Mouse (Mus musculus): ENCODE results near the gene Nim1k.
"Not testable (repeated sequence)": the region's sequence is repeated elsewhere in the genome, so short reads cannot be mapped to it uniquely, and the experiment has no call there.

Nim1k gene

DNA sequence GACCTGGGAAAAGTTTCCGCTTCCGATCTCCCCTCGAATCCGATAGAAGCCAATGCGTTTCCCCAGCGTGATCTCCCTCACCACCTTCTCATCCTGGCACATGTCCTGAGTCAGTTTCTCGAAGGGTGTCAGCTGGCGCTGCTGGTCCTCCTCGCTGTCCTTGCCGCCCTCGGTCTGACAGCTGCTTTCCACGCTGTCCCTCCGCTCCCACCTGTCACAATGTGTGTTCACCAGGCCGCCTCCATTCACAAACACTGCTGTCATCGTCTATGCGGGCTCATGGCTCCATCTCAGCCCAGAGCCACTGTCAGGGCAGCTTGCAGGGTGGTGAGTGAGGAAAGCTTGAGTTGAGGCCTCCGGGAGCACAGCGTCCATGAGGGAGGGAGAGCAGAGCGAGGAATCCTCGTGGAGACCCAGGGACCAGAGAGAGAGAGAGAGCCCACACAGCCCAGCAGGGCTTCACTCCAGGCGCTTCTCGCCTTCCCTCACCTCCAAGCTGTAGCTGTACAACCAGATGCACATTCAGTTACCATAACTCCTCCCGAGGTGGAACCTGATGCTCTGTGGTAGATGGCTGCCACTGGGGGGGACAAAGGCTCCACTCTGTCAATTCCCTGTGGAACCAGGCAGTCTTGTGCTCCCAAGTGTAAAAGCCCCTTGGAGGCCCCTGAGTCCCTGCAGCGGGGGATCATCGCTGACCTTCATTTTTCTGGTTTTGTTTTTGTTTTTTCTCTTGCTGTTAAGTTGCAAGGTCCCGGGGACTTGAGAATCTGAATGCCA is 27.9 kb downstream of the Nim1k start:
- DNase-seq (ENCODE audit: low read depth): no peak

DNA sequence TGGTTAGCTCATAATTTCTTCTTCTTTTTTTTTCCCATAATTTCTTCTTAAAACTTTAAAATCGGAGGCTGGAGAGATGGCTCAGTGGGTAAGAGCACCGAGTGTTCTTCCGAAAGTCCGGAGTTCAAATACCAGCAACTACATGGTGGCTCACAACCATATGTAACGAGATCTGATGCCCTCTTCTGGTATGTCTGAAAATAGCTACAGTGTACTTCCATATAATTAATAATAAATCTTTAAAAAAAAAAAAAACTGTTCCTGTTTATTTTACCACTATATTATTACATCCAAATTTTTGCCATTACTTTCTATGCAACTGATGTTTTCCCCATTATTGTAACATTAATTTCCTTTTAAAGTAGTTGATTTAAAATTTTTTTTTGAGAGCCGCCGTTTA is 31.1 kb downstream of the Nim1k start:
- DNase-seq (ENCODE audit: low read depth): no peak

DNA sequence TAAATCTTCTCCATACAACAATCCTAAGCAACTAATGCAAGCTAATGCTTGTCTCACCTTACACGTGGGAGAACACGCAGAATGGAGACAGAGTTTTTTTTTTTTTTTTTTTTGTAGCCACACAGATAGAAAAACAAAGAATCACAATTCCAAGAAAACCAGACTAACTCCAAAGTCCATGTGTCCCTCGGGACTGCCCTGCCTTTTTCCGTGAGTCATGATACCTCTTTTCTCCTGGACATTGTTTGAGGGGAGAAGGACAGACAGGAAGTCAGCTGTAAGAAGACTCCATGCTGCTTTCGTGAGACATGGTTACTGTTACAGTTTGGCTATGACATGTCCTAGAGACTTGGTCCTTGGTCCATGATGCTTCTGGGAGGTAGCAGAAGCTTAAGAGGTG is 32.3 kb downstream of the Nim1k start:
- no peak for DNase-seq (ENCODE audit: low read depth)

DNA sequence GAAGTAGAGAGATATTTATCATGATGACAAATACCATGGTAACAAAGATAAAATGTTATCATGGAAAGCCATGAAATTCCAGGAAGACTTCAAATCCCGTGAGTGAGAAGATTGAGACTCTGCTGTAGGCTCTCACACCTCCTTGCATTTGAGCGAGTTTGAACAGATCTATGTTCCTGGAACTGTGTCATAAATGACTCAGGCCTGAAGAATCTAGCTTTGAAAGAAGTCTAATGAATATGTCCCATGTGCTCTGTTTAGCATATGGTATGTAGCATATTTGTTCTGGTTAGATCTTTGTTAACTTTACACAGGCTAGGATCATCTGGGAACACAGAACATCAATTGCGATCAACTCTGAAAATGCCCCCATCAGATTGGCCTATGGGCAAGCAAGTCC is 33.2 kb downstream of the Nim1k start:
- DNase-seq (ENCODE audit: low read depth): no peak

DNA sequence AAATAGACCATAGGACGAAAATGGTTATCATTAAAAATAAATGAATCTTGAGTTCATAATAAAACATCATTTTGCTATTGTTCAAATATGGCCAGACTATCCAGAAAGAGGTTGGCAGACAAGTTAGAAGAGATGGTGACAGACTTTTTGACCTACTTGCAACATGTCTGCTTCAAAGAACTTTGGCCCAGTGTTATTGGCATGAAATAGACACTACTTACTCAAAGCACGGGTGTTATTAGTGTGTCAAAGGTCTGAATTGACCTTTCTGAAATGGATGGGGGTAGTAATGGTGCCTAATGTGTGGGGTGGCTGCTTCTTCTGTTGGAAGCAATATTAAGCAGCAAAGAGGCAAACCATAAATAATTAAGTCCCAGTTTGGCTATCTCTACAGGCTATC is 39.6 kb downstream of the Nim1k start:
- DNase-seq (ENCODE audit: low read depth): no peak

DNA sequence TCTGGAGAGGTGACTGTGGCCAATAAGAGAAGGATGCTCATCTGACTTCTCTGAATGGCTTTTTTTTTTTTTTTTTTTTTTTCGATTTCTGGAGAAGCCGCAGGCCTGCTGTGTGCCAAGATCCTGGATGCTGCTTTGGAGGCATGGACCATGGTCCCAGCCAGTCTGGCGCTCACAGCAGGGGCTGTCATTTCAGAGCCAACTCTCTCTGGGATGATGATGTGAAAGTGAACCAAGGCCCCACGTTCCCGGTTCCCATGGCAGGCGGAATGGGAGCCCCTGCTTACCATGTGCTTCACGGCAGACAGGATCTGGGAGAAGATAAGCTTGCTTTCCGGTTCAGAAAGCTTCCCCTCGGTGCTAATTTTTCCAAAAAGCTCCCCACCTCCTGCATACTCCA is 41.9 kb downstream of the Nim1k start:
- no peak for DNase-seq (ENCODE audit: low read depth)

DNA sequence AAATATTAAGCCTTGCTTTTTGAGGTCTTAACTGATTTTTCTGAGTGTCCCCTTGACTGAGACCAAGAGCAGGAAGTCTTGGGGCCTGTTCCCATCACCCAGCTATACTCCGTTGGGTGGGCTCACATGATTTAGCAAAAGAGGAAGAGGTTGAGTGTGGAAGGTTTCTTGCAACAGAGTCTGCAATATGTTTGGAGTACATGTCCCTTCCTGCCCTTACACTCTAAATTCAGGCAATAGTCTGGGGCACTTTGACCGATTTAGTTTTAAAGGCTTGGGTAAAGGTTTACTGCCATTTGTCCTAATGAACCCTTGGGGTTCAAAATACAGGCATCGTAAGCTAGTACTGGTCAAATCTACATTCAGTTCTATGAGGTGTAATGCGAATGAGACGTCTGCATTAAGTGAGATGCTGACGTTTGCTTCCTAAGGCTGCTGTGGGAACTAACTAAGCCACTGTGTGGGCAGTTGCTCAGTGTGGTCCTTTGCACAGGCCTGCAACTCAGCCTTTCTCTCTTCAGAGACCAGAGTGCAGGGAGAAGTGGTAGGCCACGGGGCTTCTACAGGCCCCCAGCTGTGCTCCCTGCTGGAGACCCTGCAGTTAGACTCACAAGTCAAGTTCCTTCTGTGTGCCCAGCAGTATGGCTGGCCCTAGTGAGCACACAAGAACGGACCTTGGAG is 42.4 kb downstream of the Nim1k start:
- DNase-seq (ENCODE audit: low read depth): no peak

DNA sequence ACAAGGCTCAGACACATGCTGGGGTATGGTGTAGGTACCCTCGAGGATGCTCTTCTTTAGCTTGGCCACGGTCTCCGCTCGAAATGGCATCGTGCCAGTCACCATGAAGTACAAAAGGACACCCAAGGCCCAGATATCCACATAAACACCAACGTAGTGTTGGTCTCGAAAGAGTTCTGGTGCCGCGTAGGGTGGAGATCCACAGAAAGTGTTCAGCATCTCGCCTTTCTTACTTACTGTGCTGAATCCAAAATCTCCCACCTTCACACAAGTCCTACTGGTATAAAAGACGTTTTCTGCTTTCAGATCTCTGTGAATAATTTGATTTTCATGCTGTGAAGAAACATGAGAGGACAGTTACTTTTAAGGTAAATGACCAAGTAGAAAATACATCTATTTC is 43.2 kb downstream of the Nim1k start:
- no peak for DNase-seq (ENCODE audit: low read depth)

DNA sequence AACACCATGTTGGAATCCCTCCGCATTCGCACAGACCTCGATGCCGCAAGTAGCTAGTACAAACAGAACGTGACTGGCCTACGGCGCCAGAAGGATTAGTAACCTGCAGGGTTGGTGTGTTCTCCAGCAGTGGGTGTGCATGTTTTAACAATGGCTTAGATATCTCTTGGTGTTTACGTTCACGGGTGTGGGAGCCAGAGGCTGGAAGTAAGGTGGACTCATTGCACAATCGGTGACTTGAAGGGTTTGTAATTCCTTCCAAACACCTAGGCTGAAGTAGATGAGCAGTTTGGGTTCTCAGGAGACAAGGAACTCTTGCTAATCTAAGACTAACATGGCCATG is 45.4 kb downstream of the Nim1k start:
- DNase-seq (ENCODE audit: low read depth): no peak

DNA sequence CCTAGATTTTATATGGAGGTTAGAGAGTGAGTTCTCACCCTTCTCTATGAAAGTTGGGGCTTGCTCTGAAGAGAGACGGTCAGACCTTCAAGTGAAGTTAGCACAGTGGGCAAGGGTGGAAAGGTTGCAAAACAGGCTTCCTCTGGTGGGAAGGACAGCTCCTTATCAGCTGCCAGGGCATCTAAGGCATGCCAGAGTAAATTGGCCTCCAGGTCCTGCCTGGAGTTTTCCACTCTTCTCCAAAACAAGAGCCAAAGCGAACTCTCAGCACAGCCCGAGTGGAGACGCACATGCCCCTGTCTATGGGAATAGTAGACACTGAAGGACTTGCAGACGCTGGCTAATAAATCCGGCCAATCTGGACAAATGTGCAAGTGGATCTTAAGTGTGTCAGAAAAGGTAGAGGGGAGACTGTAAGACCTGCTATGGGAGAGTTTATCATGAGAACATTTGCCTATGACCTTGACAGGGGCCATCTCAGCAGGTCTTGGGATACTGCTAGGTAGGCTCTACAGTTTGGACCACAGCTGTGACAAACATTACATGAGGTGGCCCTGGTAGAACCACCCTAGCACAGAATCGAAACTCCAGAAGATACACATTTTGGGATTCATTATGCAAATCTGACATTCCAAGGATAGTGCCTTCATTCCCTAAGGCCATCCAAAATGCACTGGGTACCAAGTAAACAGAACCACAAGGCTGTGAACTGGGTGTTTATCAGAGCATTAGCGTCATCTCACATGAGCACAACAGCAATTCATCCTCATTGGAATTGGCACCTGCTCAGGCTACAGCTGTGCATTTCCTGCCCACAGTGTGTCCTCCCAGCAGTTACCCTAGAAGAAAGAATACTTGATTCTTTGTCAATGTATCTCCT is 46.1 kb downstream of the Nim1k start:
- no peak for DNase-seq (ENCODE audit: low read depth)

DNA sequence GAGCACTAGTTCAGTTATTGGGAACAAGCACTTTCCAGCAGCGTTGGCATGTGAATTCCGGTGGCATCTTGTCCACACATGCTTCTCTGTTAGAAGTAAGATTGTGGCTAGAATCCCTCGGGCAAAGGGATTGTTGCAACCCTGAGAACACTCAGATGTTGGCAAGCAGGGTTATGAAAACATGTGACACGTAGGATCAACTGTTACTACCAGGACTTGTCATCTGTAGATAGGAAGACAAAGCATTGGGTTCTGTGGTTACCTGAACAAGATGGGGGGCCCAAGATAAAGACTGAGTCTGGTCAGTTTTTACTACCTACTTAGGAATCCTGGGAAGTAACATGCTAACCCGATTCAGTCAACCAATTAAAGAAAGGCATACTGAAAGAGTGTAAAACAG is 46.7 kb downstream of the Nim1k start:
- DNase-seq (ENCODE audit: low read depth): no peak

DNA sequence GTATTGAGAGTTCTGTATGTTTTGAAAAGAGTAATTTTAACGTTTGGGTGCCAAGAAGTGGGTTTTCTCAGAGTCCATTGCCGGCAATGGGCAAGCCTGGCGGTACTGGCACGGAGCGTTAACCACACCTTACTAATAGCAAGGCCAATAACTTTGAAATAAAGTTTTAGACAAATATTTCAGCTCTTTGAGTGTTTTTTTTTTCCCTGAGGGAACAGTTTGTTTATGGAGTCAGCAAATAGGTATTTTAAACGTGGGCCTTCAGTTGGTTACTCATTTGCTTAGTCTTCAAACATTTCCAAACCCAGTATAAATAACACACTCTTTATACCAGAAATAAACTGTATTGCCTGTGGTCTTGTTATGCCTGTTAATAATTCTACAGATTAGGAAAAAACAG is 47.8 kb downstream of the Nim1k start:
- no peak for DNase-seq (ENCODE audit: low read depth)

DNA sequence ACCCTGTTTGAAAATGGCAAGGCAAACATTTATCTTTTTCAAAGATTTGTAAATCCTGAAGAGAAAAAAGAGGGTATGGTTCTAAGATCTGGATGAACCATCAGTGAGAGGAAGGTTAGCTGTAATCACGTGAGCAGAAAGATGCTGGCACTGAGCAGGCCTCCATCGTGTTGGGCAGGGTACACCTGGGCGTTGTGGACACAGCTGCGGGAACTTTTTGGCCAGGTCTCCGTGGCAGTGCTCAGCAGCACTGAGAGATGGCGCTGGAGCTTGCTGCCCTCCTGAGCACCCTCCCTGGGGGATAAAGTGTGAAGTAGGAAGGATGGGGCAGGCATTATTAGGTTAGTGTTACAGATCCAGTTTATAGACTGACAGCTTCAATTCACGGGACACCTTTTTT is 48.7 kb downstream of the Nim1k start:
- DNase-seq (ENCODE audit: low read depth): no peak

DNA sequence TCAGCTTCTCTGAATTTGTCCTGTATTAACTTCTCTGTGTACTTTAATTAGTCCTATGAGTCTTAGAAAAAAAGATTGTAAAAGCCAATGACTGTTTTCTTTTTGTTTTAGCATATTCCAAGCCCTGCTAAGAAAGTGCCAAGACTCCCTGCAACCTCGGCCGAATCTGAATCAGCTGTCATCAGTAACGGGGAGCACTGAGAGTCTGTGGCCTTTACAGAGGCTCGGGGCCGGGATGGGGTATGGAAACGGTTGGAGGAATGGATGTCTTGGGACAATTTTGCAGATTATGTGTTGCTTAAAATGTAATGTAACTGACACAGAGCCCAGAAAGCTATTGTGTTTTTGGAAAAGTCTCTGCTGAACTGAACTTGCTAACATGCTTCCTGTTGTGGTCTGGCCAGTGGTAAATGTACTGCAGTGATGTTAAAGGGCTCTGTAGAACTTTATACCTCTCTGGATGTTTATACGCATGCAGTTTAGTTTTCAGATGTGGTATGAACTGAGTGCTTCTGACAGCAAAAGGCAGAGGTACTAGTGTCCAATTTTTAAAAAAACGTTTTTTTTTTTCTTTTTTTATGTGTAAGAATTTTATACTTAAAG is 49.3 kb downstream of the Nim1k start:
- not testable (repeated sequence) for DNase-seq (ENCODE audit: low read depth)

DNA sequence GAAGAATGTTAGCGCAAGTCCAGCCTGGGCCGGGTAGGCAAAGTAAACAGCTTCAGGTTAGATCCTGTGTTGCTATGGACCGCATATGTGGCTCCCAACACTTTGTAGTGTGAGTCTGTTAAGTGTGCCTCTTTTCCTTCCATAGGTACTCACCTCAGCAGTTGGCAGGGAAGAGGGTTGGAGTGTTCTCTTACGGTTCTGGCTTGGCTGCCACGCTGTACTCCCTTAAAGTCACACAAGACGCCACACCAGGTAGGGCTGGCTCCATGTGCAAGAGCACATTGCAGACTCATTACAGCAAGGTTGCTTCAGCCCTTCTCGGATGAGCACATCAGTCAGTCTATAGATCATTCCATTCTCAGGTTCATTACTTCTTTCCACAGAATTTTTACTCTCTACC is 51.4 kb downstream of the Nim1k start:
- no peak for DNase-seq (ENCODE audit: low read depth)

DNA sequence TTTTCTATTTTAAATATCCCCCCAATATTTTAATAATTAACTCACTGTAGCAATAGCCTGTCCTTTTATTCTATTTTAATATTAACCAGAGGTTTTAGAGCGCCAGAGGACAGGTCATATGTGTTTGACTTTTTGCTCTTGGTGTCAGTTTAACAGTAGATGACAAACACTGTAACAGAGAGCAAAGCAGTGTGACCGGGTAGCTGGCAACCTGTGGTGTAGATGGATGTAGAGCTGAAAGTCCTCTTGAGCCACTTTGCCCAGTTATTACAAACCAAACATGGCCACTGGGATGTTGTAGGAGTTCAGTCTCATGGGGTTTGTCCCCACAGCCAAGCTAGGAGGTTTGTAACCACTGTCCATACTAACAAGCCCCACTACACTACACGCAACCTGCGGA is 57.2 kb downstream of the Nim1k start:
- DNase-seq (ENCODE audit: low read depth): no peak

DNA sequence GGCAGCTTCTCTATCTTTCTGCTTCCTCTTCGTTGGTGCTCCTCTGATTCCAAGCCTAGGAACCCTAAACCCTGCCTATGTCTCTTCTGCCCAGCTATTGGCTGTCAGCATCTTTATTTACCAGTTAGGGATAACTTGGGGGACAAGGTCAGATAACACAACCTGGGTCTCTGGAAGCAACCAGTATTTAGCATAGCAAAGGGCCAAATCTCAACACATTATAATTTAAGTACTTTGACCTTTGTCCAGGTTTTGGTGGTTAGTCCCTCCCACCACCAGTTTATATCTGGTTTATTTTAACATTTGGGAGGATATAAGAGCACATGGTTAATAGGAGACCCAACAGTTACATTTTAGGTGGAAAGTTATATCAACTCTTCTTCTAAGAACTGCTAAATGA is 59.2 kb downstream of the Nim1k start:
- no peak for DNase-seq (ENCODE audit: low read depth)

DNA sequence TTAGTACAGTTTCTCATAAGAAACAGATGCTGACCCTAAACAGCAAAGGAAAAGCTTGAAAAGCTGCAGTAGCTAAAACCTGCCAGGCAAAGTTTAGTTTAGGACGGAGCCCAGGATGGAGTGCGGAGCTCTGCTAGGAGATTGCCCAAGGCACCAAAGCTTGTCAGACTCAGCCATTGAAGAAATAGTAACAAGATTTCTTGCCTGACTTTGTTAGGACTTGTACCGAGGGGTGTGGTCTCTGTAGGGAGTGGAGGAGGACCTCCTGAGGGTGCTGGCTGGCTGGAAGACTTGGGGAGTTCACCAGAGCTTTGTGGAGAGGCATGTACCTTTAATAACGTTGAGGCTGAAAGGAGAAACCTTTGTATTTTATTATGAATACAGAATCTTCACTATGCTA is 60.0 kb downstream of the Nim1k start:
- no peak for DNase-seq (ENCODE audit: low read depth)

DNA sequence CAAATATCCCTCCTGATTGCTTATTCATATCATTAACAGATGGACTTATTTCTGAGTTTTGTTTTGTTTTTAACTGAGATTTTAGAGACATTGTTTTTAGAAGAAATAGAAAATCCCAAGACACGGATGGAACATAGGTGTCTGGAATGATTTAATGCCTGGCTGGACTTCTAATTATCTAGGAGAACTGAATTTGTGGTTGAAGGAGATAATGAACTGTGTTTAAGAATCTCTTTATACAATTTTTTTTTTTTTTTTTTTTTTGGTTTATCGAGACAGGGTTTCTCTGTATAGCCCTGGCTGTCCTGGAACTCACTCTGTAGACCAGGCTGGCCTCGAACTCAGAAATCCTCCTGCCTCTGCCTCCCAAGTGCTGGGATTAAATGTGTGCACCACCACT is 63.7 kb downstream of the Nim1k start:
- DNase-seq (ENCODE audit: low read depth): not testable (repeated sequence)

DNA sequence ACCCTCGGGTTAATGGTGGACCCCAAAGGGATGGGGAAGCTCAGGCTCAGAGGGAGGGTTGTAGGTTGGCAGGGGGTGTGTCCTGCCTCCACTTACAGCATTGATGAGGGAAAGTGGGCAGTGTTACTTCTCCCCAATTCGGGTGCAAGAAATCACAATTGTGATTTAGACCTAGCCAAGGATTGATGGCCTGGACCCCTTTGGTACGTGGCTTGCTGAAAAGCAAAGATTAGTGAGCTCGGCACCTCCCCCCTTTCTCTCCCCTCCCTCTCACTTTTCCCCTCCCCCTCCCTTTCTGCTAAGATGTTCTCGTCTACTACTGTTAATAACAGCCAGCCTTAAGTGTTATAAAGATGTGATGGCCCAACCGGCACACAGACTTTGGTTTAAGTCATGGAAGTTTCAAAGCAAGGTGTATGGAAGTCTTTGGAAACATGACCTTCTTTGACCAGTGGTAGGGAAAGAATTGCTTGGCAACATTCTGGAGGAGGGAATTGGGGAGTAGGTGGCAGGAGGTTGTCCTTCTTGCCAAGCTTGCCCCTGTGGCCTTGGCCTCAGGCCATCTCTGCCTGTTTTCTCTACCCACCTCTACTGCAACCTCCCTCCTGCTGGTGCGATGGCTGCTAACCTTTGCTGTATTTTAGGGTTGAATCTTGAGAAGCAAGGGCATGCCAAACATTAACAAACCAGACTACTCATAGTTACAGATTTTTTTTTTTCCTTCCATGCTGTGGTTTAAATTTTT is 64.6 kb downstream of the Nim1k start:
- no peak for DNase-seq (ENCODE audit: low read depth)

DNA sequence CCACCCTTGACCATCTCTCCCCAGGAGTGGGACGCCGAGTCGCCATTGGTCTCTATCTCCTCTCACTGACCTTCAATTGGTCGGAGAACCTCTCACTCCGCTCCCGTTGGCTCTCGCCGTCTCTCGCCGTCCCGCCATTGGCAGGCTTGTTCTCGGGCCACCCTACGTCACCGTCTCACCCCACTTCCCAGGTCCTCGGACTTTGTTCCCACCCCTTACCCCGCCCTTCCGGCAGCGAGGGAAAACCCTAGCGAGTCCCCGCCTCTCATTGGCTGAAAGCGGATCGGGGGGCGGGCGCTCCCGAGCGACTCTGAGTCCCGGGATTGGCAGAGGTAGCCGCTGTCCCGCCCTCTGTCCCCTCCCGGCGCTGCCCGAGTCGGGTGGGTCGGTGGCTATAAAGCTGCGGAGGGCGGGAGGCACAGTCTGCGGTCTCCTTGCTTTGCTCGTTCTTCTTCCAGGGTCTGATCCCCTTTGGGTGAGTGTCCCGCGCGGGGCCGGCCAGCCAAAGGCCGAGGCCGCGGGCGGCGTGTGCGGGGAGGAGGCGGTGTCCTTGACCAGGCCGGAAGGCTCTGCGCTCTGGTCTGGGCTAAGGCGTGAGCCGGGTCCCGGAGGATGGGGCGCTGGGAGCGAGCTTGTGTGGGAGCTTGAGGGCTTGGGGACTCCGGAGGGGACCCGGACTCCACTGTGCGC is 65.5 kb downstream of the Nim1k start, which contains the start of gene Hmgcs1:
TSS of gene Hmgcs1 (plus strand) at position 341 of the 690 bp plus-strand sequence.
- DNase-seq (ENCODE audit: low read depth): peak; percentile 98
